Mouse (Mus musculus): ENCODE results near the gene Nccrp1.
"Not testable (repeated sequence)": the region's sequence is repeated elsewhere in the genome, so short reads cannot be mapped to it uniquely, and the experiment has no call there.

Nccrp1 gene

DNA sequence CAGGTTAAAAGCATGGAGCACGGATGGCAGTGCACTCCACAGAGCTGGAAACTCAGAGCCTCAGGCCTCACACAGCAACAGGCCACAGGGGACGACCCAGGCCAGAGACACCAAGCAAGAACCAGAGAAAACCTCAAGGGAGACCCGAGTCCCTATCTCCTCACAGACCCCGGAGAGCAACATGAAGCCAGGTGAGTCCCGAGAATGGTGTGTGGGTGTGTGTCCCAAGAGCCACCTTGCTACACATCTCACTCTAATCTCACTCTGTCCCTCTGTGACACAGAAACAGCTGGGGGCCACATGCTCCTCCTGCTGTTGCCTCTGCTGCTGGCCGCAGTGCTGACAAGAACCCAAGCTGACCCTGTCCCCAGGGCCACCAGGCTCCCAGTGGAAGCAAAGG is 24.5 kb downstream of the Nccrp1 start, which contains the start of gene Ifnl3:
Gene Ifnl3 (plus strand): TSS at position 301 of the 400 bp plus-strand sequence.
- DNase-seq (ENCODE audit: low spot score): not testable (repeated sequence)

DNA sequence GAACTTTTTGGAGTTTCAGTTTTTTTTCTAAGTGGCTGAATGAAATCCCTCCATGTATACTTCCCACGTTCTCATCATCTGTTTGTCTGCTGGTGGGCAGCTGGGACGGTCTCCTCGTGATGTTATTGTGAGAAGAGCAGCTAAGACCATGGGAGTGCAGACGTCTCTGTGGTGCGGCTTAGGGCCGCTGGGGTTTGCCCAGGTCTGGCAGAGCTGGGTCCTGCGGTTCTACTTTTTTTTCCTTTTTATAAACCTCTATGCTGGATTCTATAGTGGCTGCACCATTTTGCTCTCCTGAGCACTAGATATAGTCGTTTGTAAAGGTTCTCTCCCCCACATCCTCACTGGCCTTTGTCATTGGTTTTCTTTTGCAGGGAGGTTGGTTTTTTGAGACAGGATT is 35.6 kb downstream of the Nccrp1 start:
- DNase-seq (ENCODE audit: low spot score): no peak

DNA sequence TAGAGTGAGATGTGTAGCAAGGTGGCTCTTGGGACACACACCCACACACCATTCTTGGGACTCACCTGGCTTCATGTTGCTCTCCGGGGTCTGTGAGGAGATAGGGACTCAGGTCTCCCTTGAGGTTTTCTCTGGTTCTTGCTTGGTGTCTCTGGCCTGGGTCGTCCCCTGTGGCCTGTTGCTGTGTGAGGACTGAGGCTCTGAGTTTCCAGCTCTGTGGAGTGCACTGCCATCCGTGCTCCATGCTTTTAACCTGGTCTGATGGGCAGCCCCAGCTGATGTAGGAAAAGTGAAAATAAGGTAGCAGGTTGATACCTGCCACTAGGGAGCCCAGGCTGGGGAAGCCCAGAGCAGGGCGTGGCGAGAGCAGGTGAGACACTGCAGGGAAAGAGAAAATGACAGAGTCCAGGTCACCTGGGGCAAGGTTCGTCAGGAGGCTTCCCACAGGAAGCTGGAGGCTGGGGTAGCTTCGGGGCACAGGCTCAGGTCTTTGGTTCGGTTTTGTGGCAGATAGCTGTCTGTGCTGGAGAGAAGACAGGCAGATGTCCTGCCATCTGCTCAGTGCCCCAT is 36.6 kb downstream of the Nccrp1 start, which contains the start of gene Ifnl2:
Gene Ifnl2 (minus strand): TSS at position 51 of the 570 bp plus-strand sequence.
- not testable (repeated sequence) for DNase-seq (ENCODE audit: low spot score)

DNA sequence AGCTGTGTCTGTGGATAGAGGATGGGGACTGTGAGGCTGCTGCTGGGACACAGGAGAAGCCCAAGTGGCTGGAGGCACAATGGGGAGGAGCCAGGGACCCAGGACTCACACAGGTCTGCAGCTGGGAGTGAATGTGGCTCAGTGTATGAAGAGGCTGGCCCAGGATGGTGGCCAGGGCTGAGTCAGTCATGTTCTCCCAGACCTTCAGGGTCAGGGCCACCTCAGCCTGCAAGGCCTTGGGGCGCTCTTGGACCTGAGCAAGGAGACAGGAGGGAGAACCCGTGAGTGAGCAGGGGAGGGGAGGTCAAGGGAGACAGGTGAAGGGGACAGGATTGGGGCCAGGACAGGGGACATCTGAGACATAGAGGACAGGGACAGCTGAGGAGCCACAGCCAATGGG is 37.9 kb downstream of the Nccrp1 start:
- not testable (repeated sequence) for DNase-seq (ENCODE audit: low spot score)

DNA sequence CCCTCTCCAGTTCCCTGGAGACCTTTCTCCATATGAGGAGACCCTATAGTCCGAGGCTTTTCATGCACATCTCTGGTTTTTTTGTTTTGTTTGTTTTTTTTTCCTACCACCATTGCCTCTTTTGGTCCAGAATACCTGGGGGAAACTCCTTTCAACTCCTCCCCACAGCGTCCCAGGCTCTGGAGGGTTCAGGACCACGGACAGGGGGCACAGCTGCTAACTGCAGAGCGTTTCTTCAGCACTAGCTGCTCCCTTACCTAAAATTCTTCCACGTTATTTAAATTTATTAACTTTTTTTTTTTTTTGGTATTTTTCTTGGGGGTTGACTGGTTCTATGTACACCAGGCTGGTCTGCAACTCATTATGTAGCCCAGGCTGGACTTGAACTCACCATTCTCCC is 41.5 kb downstream of the Nccrp1 start:
- DNase-seq (ENCODE audit: low spot score): no peak

DNA sequence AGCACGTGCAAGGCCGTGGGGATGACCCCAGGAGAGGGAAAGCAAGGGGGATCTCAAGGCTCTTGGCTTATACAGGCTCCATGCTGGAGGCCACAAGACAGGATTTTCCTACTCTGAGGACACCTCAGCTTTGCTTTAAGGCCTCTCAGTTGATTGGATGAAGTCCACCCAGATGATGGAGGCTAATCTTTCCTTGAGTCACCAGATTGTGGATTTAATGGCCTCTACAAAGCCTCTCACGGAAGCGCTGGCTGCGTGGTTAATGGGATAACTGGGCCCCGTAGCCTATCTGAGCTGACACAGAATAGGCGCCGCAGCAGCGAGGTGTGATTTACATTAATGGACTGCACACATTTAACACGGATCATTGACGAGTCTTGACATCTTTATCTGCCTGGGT is 51.6 kb downstream of the Nccrp1 start:
- no peak for DNase-seq (ENCODE audit: low spot score)
